Mouse (Mus musculus) myocyte (in vitro differentiated cells): Measurements from ENCODE around the gene Ddias.

Experiments used
- CEBPB ChIP-seq: IDR thresholded peaks from 2 replicates; pipeline ENCODE4 v1.6.1; 2011; ENCODE audit warnings: mild to moderate bottlenecking, moderate library complexity; ENCODE audit not compliant: poor library complexity, insufficient read depth, severe bottlenecking
- E2F4 ChIP-seq: IDR thresholded peaks from one replicate; pipeline ENCODE4 v1.6.1; 2011; ENCODE audit warnings: mild to moderate bottlenecking, control low read depth, moderate library complexity; ENCODE audit not compliant: insufficient read depth
- MAX ChIP-seq: IDR thresholded peaks from one replicate; pipeline ENCODE4 v1.6.1; 2011; ENCODE audit warnings: low read depth, mild to moderate bottlenecking, control low read depth
- MYOD1 ChIP-seq, 3 experiments: IDR thresholded peaks; one replicate each; pipeline ENCODE4 v1.6.1; 2011; ENCODE audit warnings: control low read depth in 2 of 3, low read depth in 2 of 3, mild to moderate bottlenecking in 2 of 3, moderate library complexity in 1 of 3; ENCODE audit not compliant: insufficient read length in 2 of 3, control insufficient read depth in 1 of 3
- MYOG ChIP-seq, 3 experiments: IDR thresholded peaks; one replicate each; pipeline ENCODE4 v1.6.1; 2011; ENCODE audit warnings: control low read depth in 2 of 3, low read depth in 2 of 3, mild to moderate bottlenecking in 2 of 3; ENCODE audit not compliant: insufficient read length in 2 of 3, control insufficient read depth in 1 of 3, insufficient read depth in 1 of 3
- POLR2A ChIP-seq: IDR thresholded peaks from one replicate; pipeline ENCODE4 v1.6.1; 2011; ENCODE audit warnings: low read depth, mild to moderate bottlenecking, control low read depth, moderate library complexity; ENCODE audit not compliant: insufficient read length
- POLR2AphosphoS2 ChIP-seq: IDR thresholded peaks from one replicate; pipeline ENCODE4 v1.6.1; 2011; ENCODE audit warnings: low read depth, control low read depth; ENCODE audit not compliant: insufficient read length
- SRF ChIP-seq: IDR thresholded peaks from one replicate; pipeline ENCODE4 v1.6.1; 2011; ENCODE audit warnings: low read depth; ENCODE audit not compliant: control insufficient read depth, insufficient read length
- TCF3 ChIP-seq: IDR thresholded peaks from one replicate; pipeline ENCODE4 v1.6.1; 2011; ENCODE audit warnings: low read depth, control low read depth; ENCODE audit not compliant: insufficient read length
- USF1 ChIP-seq: IDR thresholded peaks from one replicate; pipeline ENCODE4 v1.6.1; 2011; ENCODE audit warnings: low read depth, mild to moderate bottlenecking, control low read depth, moderate library complexity

DNA sequence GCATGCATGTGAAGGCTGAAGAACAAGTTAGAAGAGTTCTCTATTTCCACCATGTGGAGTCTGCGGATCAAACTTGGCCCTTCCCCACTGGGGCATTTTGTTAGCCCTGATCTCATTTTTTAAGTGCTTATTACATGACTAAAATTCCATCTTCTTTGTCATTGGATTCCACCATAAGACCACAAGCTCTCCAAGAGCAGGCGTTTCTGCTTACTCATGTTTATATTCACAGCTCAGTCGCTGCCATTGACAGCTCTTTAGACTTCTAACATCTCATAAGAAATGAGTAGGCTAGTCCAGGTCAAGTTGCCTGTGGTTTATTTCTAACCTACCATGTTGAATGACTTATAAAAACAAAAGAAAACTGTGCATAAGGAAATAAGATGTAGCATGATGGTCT, 47.8 kb downstream of the Ddias start:
- TF ChIP-seq POLR2A (no peak), MYOD1 (IDR thresholded peaks at IDR 0.05; ENCODE audit: control insufficient read depth in 1 of 3, insufficient read length in 2 of 3, low read depth in 2 of 3) (no peak), CEBPB (no peak), POLR2AphosphoS2 (no peak), USF1 (no peak), MAX (no peak), TCF3 (no peak), MYOG (IDR thresholded peaks at IDR 0.05; ENCODE audit: control insufficient read depth in 1 of 3, insufficient read depth in 1 of 3, insufficient read length in 2 of 3, low read depth in 2 of 3) (no peak), E2F4 (no peak), SRF (no peak)
